Mouse (Mus musculus) midbrain, embryonic 15.5 days (tissue): ENCODE results near the gene B4galnt4. TPM values are rescaled to one million over a fixed set of nuclear protein-coding genes. Genes with fewer than 3 reads are reported as not detected.
A peak's percentile ranks its signal among the peaks of the same experiment; 100 is the strongest.

Source experiments
- ATAC-seq: fragments of 200-750 bp; cut with Nextera tagmentation; replicated peaks from 2 replicates; pipeline ENCODE4 v1.8.0; 2017; ENCODE audit warnings: moderate TSS enrichment
- H3K27ac ChIP-seq: fragments of 300-500 bp; sonication (generic); 2 replicates; pipeline ENCODE4 v1.5.1; 2015; ENCODE audit warnings: mild to moderate bottlenecking, inconsistent platforms
- H3K27me3 ChIP-seq: fragments of 300-500 bp; sonication (generic); replicated peaks from 2 replicates; pipeline ENCODE4 v1.6.1; 2015; ENCODE audit warnings: inconsistent platforms
- H3K36me3 ChIP-seq: fragments of 300-500 bp; sonication (generic); replicated peaks from 2 replicates; pipeline ENCODE4 v1.6.1; 2015; ENCODE audit warnings: inconsistent platforms
- H3K4me1 ChIP-seq: fragments of 300-500 bp; sonication (generic); 2 replicates; pipeline ENCODE4 v1.6.1; 2015; ENCODE audit warnings: inconsistent platforms
- H3K4me2 ChIP-seq: fragments of 300-500 bp; sonication (generic); 2 replicates; pipeline ENCODE4 v1.6.1; 2015; ENCODE audit warnings: inconsistent platforms, mild to moderate bottlenecking, moderate library complexity
- H3K4me3 ChIP-seq: fragments of 300-500 bp; sonication (generic); 2 replicates; pipeline ENCODE4 v1.5.1; 2015; ENCODE audit warnings: mild to moderate bottlenecking, inconsistent platforms
- H3K9ac ChIP-seq: fragments of 300-500 bp; sonication (generic); 2 replicates; pipeline ENCODE4 v1.6.1; 2015; ENCODE audit warnings: mild to moderate bottlenecking, inconsistent platforms
- H3K9me3 ChIP-seq: fragments of 300-500 bp; sonication (generic); 2 replicates; pipeline ENCODE4 v1.6.1; 2016; ENCODE audit warnings: inconsistent platforms
- WGBS: fragments of 180-500 bp; shearing (Covaris S2); methylation state at CpG from one replicate; pipeline ENCODE4 v1.1.7; 2015; ENCODE audit warnings: mixed read lengths; 5-methylcytosine and 5-hydroxymethylcytosine counted together
- polyA plus RNA-seq: library from polyadenylated mRNA; unstranded; fragments of >200 nt; fragmentation: Nextera tagmentation; extraction: Ambion mirVana; gene quantifications from 2 replicates; pipeline ENCODE4 v1.2.1, GENCODE M21; 2015

The B4galnt4 gene
- polyA plus RNA-seq, 1 experiment from 2014 or later, result 64.1 TPM

DNA sequence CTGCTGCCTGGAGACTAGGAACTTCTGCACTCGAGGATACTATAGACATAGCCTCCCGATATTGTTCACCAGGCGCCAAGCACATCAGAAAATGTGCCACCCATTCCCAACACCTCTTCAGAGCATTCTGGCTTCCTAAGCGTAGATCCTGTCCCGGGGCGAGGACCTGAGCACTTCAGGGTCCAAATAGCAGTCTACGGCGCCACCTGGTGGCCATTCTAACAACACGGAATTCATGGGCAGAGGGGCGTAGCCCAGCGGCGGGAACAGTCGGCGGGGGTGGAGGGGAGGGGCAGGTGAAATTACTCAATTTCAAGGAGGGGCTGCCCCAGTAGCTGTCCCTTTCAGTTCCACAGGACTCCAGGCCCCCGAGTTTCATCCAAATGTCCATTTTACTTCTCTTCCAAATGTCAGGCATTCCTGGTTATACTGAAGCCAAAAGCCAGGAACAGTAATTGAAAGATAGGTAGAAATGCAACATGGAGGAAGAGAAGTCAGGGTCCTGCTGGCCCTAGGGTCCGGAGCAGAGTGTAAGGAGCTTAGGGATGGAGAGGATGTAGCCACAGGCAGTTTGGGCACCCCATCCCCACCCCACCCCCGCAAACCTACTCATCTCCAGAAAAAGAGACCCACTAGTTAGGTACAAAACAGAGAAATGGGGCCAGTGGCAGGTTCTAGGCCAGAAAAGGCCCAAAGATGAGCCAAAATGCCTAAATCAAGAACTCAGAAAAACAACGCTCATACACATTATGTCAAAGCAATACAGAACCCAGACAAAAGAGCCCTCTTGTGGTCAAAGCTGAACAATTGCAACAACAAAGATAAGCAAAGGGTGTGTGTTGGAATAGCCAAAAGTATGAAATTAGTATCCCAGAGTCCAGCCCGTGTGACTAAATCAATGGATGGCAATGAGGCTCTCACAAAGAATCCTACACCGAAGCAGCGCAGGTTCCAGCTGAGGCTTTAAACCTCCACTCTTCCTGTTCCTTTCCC is 12.4 kb upstream of the B4galnt4 start:
- H3K27me3 ChIP-seq, result no peaks in the 10 kb centered on the region
- peak overlapping the region; percentile 46 for H3K27ac ChIP-seq
- H3K36me3 ChIP-seq, result no peaks in the 10 kb centered on the region
- peak overlapping the region; percentile 33 for H3K4me3 ChIP-seq
- H3K9ac ChIP-seq, result peak overlapping the region; percentile 40; the same call in 1 of the 2 replicates
- 9% methylated on average over 21 of the region's 21 CpGs for WGBS
- ATAC-seq, result peak; percentile 95
- no peaks in the 10 kb centered on the region for H3K9me3 ChIP-seq
- H3K4me1 ChIP-seq, result peaks cover 13% of the 10 kb centered on the region
- peak overlapping the region; percentile 65 for H3K4me2 ChIP-seq

DNA sequence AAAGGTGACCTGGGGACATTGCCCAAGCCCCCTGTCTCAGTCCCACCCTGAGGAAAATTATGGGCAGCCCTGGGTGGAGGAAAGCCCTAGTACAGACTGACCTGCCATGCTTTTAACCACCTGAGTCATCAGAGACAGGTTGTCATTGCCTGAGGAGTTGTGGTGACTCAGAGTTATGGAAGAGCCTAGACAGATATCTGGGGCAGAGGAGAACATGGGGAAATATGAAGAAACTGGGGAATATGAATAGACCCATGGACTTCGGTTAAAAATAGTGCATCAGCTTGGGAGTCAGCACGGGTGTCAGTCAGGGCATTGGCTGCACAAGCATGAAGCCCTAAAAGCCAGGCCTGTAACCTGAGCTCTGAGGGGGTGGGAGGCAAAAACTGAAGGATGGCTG is 11.6 kb upstream of the B4galnt4 start:
- H3K27me3 ChIP-seq, result no peaks in the 10 kb centered on the region
- H3K9ac ChIP-seq, result no peak overlapping the region
- H3K9me3 ChIP-seq, result no peaks in the 10 kb centered on the region
- ATAC-seq, result no peak
- WGBS, result 83% methylated on average over 2 of the region's 2 CpGs
- no peaks in the 10 kb centered on the region for H3K36me3 ChIP-seq
- H3K4me2 ChIP-seq, result no peak overlapping the region
- no peak overlapping the region for H3K27ac ChIP-seq
- H3K4me1 ChIP-seq, result peaks cover 13% of the 10 kb centered on the region
- H3K4me3 ChIP-seq, result no peak overlapping the region

DNA sequence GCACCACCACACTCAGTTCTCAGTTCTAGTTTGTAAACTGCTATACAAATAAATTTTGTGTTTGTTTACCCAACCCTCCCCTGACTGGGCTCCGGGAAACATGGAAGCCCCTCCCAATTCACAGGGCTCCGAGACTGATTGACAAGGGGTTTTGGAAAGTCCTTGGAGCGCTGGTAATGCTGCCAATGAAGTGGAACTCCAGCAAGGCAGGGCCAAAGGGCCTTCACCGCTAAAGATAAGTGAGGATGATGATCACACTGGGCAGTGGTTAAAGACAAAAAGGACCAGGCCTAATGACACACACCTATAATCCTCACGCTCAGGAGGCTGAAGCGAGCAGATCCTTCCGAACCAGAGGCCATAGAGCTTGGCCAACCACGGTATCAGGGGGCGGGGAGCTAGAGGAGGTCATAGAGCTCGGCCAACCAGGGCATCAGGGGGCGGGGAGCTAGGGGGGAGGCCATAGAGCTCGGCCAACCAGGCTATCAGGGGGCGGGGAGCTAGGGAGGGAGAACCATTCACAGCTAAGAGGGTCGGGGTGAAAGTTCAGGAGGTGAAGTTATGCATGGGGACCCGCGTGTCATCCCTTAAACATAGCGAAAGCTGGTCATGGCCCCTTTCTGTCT is 9.7 kb upstream of the B4galnt4 start:
- no peak overlapping the region for H3K9ac ChIP-seq
- H3K4me2 ChIP-seq, result no peak overlapping the region
- no peak overlapping the region for H3K27ac ChIP-seq
- H3K27me3 ChIP-seq, result no peaks in the 10 kb centered on the region
- WGBS, result 72% methylated on average over 17 of the region's 17 CpGs
- H3K36me3 ChIP-seq, result no peaks in the 10 kb centered on the region
- peaks cover 13% of the 10 kb centered on the region for H3K4me1 ChIP-seq
- no peak overlapping the region for H3K4me3 ChIP-seq
- no peak for ATAC-seq
- no peaks in the 10 kb centered on the region for H3K9me3 ChIP-seq

DNA sequence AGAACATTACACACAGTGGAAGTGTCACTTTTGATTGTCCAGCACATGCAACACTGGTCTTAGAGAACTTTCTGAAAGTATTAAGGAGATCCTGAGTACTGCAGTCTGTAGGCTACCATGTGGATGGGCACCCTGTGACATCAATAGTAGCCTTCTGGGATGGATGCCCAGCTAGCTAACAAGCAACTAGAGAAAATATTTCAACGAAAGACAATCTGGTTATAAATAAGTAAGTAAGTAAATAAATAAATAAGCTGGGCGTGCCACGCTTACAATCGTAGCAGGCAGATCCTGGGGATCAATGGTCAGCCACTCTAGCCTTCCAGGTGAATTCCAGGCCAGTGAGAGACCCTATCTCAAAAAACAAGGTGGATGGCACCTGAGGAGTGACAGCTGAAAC is 8.9 kb upstream of the B4galnt4 start:
- Histone ChIP-seq H3K27me3 (no peaks in the 10 kb centered on the region), H3K9ac (no peak overlapping the region), H3K27ac (no peak overlapping the region), H3K4me3 (no peak overlapping the region), H3K4me1 (peaks cover 13% of the 10 kb centered on the region), H3K4me2 (no peak overlapping the region), H3K9me3 (no peaks in the 10 kb centered on the region), H3K36me3 (no peaks in the 10 kb centered on the region)
- 92% methylated on average over 4 of the region's 4 CpGs for WGBS
- ATAC-seq, result no peak

DNA sequence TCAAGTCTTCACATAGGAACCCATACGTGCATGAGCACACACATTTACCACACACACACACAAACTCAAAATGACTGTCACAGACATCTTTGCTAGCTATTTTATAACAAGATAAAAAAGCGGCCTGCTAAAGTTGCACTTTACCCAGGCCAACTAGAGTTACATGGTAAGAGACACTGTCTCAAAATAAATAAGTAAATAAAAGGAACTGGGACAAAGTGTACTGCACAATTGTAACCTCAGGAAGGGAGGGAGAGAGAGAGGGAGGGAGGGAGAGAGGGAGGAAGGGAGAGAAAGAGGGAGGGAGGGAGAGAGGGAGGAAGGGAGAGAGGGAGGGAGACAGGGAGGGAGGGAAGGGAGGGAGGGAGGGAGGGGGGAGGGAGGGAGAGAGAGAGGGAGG is 8.5 kb upstream of the B4galnt4 start:
- Histone ChIP-seq H3K9me3 (no peaks in the 10 kb centered on the region), H3K4me3 (no peak overlapping the region), H3K27ac (no peak overlapping the region), H3K36me3 (no peaks in the 10 kb centered on the region), H3K4me2 (no peak overlapping the region), H3K9ac (no peak overlapping the region), H3K27me3 (no peaks in the 10 kb centered on the region), H3K4me1 (peaks cover 9% of the 10 kb centered on the region)
- ATAC-seq, result no peak
- 90% methylated on average over 2 of the region's 2 CpGs for WGBS

DNA sequence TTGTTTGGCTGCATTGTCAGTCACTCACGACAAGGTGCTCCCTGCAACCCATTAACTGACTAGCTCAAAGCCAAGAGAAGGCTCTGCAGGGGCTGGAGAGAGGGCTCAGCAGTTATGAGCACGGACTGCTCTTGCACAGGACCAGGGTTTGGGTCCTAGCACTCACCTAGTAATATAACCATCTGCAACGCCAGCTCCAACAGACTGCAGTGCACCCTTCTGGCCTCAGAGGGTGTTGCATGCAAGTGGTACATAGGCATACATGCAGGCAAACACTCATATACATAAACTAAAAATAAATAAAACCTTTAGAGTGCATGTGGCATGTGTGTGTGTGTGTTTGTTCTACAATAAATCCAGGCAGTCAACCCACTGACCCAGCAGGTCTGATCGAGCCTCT is 5.1 kb upstream of the B4galnt4 start:
- peaks cover 13% of the 10 kb centered on the region for H3K4me1 ChIP-seq
- no peak overlapping the region for H3K4me3 ChIP-seq
- no peak overlapping the region for H3K9ac ChIP-seq
- no peaks in the 10 kb centered on the region for H3K9me3 ChIP-seq
- no peaks in the 10 kb centered on the region for H3K27me3 ChIP-seq
- H3K36me3 ChIP-seq, result no peaks in the 10 kb centered on the region
- H3K27ac ChIP-seq, result no peak overlapping the region
- H3K4me2 ChIP-seq, result no peak overlapping the region
- no peak for ATAC-seq
- 79% methylated on average over 4 of the region's 4 CpGs for WGBS

DNA sequence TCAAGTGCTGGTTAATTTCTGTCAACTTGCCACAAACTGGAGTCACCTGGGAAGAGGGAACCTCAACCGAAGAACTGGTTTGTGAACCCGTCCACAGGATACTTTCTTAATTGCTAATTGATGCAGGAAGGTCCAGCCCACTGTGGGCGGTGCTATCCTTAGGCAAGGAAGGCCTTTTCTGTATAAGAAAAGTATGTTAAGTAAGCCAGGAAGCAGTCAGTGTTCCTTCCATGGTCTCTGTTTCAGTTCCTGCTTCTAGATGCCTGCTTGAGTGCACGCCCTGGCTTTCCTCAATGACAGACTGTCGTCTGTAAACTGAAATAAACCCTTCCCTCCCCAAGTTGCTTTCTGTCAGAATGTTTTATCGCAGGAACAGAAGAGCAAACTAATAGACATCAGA is 3.9 kb upstream of the B4galnt4 start:
- 92% methylated on average over 6 of the region's 6 CpGs for WGBS
- H3K4me1 ChIP-seq, result peaks cover 18% of the 10 kb centered on the region
- no peak overlapping the region for H3K4me3 ChIP-seq
- H3K4me2 ChIP-seq, result no peak overlapping the region
- ATAC-seq, result no peak
- no peaks in the 10 kb centered on the region for H3K27me3 ChIP-seq
- no peaks in the 10 kb centered on the region for H3K9me3 ChIP-seq
- H3K9ac ChIP-seq, result no peak overlapping the region
- no peak overlapping the region for H3K27ac ChIP-seq
- H3K36me3 ChIP-seq, result no peaks in the 10 kb centered on the region

DNA sequence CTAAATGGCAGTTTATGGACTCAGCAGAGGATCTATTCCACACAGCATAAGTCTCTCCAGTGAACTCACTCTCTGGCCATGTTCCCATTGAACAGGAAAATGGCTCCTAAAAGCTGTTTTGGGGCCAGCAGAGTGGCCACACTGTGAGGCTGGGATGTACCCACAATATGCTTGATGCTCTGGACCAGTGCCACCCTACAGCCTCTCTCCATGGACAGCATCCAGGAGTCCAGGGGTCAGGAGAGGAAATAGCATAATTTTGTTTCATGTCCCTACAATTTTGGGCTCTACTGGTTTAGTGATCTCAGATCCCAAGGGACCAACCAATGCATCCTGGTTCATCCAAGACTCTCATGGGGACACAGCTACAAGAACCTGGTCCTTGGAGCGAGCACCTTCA is 3.4 kb upstream of the B4galnt4 start:
- no peaks in the 10 kb centered on the region for H3K9me3 ChIP-seq
- ATAC-seq, result no peak
- no peak overlapping the region for H3K9ac ChIP-seq
- no peak overlapping the region for H3K27ac ChIP-seq
- no peaks in the 10 kb centered on the region for H3K27me3 ChIP-seq
- H3K36me3 ChIP-seq, result no peaks in the 10 kb centered on the region
- 81% methylated on average over 1 of the region's 1 CpGs for WGBS
- H3K4me1 ChIP-seq, result peaks cover 23% of the 10 kb centered on the region
- no peak overlapping the region for H3K4me3 ChIP-seq
- no peak overlapping the region for H3K4me2 ChIP-seq

DNA sequence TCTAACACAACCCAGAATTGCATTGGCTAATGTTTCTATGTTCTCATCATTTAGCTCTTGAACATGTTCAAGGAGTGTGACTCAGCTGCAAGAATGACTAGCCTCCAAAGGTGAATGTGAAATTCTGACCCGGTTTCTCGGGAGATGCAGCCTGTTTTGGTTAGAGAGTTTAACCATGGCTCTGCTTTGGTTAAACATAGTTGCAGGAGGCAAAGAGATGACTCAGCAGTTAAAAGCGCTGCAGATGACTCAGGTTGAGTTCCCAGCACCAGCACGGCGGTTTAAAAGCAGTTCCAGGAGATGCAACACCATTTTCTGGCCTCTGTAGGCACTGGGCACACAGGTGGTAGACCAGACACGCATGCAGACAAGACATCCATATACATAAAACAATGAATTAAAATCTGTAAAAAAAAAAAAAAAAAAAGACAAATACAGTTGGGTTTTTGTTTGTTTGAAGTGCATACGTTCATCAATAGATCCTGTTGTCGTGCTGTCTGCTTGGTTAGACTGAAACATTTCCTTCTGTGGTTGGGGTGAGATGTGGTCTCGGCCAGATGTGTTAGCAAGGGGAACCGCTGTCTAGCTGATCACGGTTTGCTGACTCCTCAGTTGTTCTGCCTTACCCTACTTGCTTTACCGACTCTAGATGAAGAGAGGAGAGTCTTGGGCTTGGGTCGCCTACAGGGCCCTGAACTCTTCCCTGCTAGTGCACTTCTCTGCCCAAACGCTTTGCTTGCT is 2.1 kb upstream of the B4galnt4 start:
- Histone ChIP-seq H3K9ac (no peak overlapping the region), H3K27me3 (no peaks in the 10 kb centered on the region), H3K4me2 (no peak overlapping the region), H3K36me3 (0 out of 2 replicates have a peak, but pooled peaks cover 5% of the 10 kb centered on the region), H3K27ac (no peak overlapping the region), H3K4me1 (peaks cover 34% of the 10 kb centered on the region), H3K4me3 (no peak overlapping the region), H3K9me3 (no peaks in the 10 kb centered on the region)
- 95% methylated on average over 14 of the region's 14 CpGs for WGBS
- ATAC-seq, result no peak

DNA sequence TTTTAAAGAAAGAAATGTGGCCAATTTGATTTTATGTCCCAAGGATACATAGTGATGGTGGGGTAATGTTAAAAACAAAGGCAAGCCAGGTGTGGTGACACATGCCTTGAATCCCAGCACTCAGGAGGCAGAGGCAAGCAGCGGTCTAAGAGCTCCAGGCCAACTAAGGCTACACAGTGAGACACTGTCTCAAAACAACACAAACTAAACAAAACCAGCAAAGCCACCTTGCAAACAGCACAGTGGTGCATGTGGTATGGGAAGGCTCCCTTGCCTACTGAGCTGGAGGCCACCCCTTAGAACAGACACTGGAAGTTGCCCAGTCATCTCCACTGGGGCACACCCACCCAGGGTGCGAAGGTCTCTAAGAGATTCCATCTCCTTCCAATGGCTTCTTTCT is 975 bp upstream of the B4galnt4 start:
- 69% methylated on average over 2 of the region's 2 CpGs for WGBS
- peak overlapping the region; percentile 94 for H3K27ac ChIP-seq

DNA sequence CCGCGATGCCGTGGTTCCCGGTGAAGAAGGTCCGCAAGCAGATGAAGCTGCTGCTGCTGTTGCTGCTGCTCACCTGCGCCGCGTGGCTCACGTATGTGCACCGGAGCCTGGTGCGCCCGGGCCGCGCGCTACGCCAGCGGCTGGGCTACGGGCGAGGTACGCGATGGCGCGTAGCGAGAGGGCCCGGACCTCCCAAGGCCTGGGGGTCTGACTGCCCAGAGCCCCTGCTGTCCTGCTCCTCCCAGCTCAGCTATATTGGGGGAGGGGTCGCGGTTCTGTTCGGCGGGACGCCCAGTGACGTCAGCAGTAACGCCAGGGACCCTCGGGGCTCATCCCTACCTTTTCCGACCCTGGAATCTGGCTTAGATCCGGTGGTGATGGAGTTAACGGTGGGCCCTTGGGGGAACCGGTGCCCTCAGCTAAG is 377 bp downstream of the B4galnt4 start:
- WGBS, result under 1% methylated on average over 37 of the region's 37 CpGs

More for the DNA sequence above, 975 bp upstream of the B4galnt4 start:
- Histone ChIP-seq H3K36me3 (peaks cover 15% of the 10 kb centered on the region; the same call in 1 of the 2 replicates), H3K4me3 (peak overlapping the region; percentile 95), H3K4me2 (peak overlapping the region; percentile 78), H3K4me1 (peaks cover 34% of the 10 kb centered on the region), H3K9ac (peak overlapping the region; percentile 97), H3K27me3 (no peaks in the 10 kb centered on the region), H3K9me3 (no peaks in the 10 kb centered on the region)
- peak; percentile 0; the same call in 1 of the 2 replicates for ATAC-seq

DNA sequence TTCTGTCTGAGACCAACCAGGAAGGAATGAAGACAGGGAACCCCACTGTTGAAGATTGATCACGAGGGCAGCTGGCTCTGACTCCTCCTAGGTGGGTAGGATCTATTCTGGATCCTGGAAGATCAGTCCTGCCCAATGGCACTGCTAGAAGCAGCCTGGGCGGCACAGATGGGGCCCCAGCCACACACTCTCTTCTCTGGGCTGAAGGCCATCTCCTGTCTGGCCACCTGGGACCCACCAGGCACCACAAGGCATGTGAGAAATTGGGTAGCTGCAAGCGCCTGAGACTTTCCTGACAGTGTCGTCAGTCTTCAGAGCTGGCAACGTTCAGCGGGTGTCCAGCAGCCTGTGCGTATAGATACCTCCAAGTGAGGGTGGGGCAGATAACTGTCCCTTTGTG is 1.6 kb downstream of the B4galnt4 start:
- H3K4me3 ChIP-seq, result 0 out of 2 replicates have a peak overlapping the region, but pooled peaks have one; percentile 95
- H3K9me3 ChIP-seq, result no peaks in the 10 kb centered on the region
- peak overlapping the region; percentile 97; the same call in 1 of the 2 replicates for H3K9ac ChIP-seq
- ATAC-seq, result no peak
- H3K4me2 ChIP-seq, result peak overlapping the region; percentile 78
- peaks cover 30% of the 10 kb centered on the region; the same call in 1 of the 2 replicates for H3K36me3 ChIP-seq
- H3K4me1 ChIP-seq, result peaks cover 34% of the 10 kb centered on the region
- no peaks in the 10 kb centered on the region for H3K27me3 ChIP-seq
- H3K27ac ChIP-seq, result no peak overlapping the region
- 80% methylated on average over 7 of the region's 7 CpGs for WGBS

More for the DNA sequence above, 377 bp downstream of the B4galnt4 start:
- Histone ChIP-seq H3K27me3 (no peaks in the 10 kb centered on the region), H3K27ac (peak overlapping the region; percentile 94), H3K36me3 (peaks cover 25% of the 10 kb centered on the region; the same call in 1 of the 2 replicates), H3K4me3 (peak overlapping the region; percentile 95), H3K9ac (peak overlapping the region; percentile 97), H3K4me1 (peaks cover 34% of the 10 kb centered on the region), H3K9me3 (no peaks in the 10 kb centered on the region), H3K4me2 (peak overlapping the region; percentile 78)
- peak; percentile 74 for ATAC-seq
